Mouse (Mus musculus) c-Kit-positive CD71-positive TER-119-negative erythroid progenitor cells, embryonic 14.5 days (primary cell): ENCODE data around the gene Zbtb9.
"Not testable (repeated sequence)": the region's sequence is repeated elsewhere in the genome, so short reads cannot be mapped to it uniquely, and the experiment has no call there.

Experiments
- DNase-seq: peaks from one replicate; pipeline ENCODE4 v3.0.0-alpha.2; 2013; ENCODE audit warnings: low read depth

Gene Zbtb9

DNA sequence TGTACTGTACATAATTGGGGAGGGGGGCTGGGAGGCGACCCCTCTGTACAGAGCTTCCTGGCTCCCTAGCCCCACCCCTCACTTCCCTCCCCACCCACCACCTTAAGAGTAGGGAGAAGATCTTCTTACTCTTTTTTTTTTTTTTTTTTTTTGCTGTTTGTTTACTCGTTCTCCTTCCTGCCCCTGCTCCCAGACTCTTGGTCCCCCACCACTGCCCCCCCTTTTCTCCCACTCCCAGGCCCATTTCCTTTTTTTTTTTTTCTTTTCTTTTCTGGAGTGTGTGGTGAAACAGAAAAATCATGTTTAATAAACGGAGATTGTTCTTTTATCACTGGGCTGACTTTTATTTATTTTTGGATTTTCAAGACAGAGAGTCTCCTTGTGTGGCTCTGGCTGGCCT lies 860 bp upstream of the Zbtb9 start:
- DNase-seq = no peak

GRCm38 (mm10) chr17:26974547-26974946 lies 1.6 kb downstream of the Zbtb9 start:
- DNase-seq = no peak

- DNase-seq = no peak
These were observed 2.4 kb downstream of the Zbtb9 start for GRCm38 (mm10) chr17:26975415-26975814.

DNA sequence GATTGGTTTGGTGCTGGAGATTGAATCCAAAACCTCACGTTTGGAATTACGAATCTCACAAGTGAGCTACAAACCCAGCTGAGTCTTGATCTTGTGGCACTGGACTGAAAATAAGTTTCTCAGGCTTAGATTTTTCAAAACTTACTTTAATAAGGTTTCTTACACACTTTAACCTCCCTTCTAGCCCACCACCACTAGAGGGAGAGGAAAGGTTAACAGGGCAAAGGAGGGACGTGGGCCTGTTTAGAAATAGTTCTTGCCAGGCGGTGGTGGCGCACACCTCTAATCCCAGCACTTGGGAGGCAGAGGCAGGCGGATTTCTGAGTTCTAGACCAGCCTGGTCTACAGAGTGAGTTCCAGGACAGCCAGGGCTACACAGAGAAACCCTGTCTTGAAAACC lies 4.4 kb downstream of the Zbtb9 start:
- not testable (repeated sequence) for DNase-seq

GRCm38 (mm10) chr17:26979426-26979825 lies 6.5 kb downstream of the Zbtb9 start:
- DNase-seq = no peak

- no peak for DNase-seq
These were observed 8.1 kb downstream of the Zbtb9 start for GRCm38 (mm10) chr17:26981050-26981449.

GRCm38 (mm10) chr17:26983382-26983781 lies 10.4 kb downstream of the Zbtb9 start:
- DNase-seq = no peak

GRCm38 (mm10) chr17:26985503-26986179 lies 12.7 kb downstream of the Zbtb9 start:
- DNase-seq = no peak

DNA sequence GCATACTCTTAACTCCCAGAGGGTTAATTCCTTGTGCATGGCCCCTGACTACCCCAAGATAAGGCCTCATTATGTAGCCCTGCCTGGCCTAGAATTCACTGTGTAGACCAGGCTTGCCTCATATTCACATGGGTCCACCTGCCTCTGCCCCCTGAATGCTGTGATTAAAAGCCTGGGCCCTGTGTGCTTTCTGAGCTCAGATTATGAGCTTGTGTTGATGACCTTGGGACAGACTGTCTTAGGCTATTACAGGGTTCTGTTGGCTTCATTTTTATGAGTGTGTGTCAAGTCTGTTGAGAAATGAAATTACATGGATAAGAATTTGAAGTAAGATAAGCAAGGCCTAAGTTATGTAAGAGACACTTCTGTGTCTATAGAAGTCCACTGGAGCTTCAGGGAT lies 17.6 kb downstream of the Zbtb9 start:
- no peak for DNase-seq

- DNase-seq = no peak
These were observed 21.4 kb downstream of the Zbtb9 start for GRCm38 (mm10) chr17:26994410-26994809.

- DNase-seq = no peak
These were observed 22.0 kb downstream of the Zbtb9 start for GRCm38 (mm10) chr17:26995006-26995405.

DNA sequence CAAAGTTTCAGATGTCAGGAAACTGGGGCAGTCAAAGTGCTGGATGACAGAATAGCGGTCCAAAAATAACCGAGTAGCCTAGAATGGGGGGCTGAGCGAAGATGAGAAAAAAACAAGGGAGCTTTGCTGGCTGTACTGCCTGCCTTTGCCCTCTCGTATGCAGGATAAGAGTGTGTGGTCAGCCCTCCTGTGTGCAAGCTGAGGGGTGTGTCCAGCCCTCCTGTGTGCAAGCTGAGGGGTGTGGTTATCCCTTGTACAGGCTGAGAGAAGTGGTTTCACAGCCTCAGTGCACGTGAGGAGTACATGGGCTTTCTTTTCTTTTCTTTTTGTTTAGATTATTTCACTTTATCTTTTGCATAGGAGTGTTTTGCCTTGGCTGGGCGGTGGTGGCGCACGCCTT lies 22.6 kb downstream of the Zbtb9 start:
- no peak for DNase-seq

GRCm38 (mm10) chr17:26997661-26998060 lies 24.7 kb downstream of the Zbtb9 start:
- no peak for DNase-seq

DNA sequence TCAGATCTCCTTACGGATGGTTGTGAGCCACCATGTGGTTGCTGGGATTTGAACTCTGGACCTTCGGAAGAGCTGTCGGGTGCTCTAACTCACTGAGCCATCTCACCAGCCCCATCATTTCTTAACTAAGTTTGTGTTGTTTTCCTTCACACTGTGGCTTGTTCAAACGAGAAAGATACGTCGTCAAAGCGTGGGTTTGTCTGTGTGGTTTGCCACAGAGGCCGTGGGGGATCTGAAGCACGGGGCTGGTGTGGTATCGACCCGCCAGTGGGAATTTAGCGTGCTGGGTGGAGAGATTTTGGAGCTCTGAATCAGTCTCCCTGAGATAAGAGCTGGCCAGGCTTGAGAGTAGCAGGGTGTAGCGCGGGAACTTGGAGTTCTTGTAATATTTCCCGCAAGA lies 25.3 kb downstream of the Zbtb9 start:
- no peak for DNase-seq

DNA sequence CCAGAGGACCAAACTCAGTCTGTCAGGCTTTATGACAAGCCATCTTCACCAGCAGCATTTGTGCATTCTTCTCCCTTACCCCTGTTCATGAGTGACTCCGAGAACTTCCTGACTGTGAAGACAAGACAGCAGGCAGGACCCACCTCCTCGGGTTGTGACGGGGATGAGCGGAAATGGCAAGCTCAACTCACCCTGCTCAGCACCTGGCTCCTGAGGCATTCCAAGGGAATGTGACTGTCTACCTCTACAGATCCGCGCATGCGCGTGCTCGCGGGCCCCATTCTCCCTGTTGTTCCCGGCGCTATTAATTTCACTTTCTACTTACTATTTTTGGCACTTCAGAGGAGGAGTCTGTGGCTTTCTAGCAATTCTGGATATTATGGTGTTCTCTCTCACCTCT lies 27.0 kb downstream of the Zbtb9 start:
- DNase-seq = no peak

- peak; percentile 31 for DNase-seq
These were observed 28.2 kb downstream of the Zbtb9 start for GRCm38 (mm10) chr17:27001151-27001550.

GRCm38 (mm10) chr17:27001889-27002288 lies 28.9 kb downstream of the Zbtb9 start:
- peak; percentile 34 for DNase-seq

GRCm38 (mm10) chr17:27004431-27004830 lies 31.5 kb downstream of the Zbtb9 start:
- peak; percentile 50 for DNase-seq

DNA sequence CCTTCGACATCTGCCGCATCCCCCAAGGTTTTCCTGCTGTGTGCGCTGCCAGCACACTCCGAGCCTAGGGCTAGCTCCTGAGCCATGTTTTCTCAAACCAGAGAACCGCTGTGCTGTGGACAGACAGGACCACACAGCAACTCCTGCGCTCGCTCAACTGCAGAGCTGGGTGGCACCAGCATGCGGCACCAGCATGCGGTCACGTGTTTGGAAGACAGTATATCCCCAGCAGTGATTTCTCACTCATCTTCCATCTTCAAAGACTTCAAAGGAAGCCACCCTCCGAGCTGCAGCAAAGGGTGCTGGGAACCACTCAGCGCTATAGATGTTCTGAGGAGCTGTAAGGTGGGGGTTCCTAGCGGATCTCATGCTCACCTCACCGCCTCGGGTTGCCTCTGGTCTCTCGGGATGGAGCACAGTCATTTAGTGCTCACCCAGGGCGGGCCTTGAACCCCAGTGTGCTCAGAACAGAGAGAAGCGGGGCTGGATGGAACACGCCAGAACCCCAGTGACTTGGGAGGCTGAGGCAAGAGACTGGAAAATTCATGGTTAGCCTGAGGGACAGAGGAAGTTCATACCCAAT lies 32.0 kb downstream of the Zbtb9 start:
- DNase-seq = no peak

DNA sequence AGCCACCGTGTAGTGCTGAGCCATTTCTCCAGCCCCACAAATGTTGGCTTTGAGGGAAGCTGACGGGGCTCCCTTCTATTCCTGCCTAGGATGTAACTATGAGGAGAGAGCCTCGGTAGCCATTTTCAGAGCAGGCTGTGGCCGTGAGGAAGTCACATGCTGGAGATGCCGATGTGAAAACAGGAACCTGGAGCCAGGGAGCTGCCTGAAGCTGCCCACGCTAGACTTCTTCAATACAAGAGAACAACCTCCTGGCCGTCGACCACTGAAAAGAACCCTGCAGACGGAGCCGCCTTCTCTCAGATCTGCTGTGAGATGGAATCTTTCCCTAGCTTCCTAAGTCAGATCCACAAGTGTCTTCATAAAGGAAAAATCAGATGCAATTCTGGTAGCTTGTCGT lies 32.7 kb downstream of the Zbtb9 start:
- DNase-seq = no peak

- DNase-seq = no peak
These were observed 35.3 kb downstream of the Zbtb9 start for GRCm38 (mm10) chr17:27008277-27008676.

DNA sequence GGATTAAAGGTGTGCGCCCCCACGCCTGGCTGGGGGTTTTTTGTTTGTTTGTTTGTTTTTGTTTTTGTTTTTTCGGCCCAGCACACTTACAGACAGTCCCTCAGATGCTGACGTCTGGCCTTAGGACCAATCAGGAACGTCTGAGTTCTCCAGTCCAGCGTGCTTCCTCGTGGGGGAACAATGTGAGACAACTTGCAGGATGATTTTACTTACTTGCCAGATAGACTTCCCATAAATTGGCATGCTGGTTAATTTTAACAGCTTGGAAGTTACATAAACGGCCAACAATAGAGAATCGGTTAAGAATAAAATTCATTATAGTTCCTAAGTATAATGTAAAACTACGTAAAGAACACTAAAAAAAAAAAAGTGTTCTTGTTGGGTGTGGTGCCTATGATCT lies 38.2 kb downstream of the Zbtb9 start:
- DNase-seq = no peak

DNA sequence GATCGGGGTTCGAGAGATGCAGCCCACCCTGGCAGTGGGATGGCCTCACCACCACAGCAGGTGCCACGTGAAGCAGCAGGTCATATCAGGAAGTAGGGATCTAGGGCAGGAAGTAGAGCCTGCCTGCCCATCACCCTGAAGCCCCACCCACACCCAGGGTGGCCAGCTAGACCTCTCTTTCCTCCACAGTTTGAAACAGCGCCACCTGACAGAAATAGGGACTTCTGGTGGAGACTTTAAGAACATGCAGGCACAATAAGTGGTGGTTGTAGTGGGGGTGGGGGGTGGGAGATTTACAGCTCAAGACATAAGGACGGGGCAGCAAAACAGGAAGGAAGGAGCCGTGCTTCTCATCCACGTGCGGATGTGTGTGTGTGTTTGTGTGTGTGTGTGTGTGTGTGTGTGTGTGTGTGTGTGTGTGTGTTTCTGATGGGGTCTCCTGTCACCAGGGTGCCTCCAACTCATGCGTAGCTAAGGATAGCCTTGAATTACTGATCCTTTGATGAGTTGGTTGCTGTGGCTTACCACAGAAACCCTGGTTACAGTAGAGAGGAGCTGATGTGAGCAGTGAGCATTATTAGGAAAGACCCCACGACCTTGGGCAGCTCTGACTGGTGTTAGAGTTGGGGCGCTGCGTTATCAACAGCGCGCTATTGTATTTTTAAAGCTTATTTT lies 39.2 kb downstream of the Zbtb9 start:
- DNase-seq = peak; percentile 56

GRCm38 (mm10) chr17:27012909-27013308 lies 39.9 kb downstream of the Zbtb9 start:
- DNase-seq = peak; percentile 59
